Mouse (Mus musculus): ENCODE data around the gene Gpr45.
A peak's percentile ranks its signal among the peaks of the same experiment; 100 is the strongest.
"Not testable (repeated sequence)": the region's sequence is repeated elsewhere in the genome, so short reads cannot be mapped to it uniquely, and the experiment has no call there.

Gene Gpr45

DNA sequence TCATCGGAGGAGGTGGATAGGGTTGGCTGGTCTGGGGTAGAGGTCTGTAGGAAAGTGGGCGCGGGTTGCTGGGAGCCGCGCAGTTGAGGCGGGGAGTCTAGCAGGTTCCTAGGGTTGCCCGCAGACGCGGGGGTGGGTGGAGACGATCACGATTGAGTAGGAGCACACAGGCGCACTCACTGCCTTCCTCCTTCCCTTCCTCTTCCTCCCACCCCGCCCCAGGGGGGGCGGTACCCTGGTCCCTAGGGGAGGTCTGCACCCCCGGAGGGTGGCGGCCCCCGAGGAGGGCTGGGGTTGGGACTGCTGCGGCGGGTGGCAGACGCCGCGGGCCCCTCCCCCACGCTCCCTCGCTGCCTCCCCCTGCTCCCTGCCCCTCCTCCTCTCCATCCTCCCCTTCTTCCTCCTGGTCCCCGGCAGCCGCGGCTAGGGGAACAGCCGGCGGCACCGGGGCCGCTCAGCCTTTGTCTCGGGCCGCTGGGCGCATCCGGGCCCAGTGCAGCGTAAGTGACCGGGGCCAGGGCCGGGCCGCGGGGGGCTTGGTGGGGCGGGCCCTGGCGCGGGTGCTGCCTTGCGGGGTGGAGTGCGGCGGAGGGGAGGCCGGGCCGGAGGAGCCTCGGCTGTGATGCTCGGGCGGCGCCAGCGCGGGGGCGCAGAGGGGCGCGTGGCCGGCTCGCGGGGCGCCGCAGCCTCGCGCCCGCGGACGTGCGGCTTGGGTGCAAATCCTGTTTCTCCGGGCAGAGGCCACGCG, at the start of gene Gpr45:
TSS of gene Gpr45 (plus strand) at position 139 of the 748 bp plus-strand sequence.
- peak; percentile 79 for DNase-seq

DNA sequence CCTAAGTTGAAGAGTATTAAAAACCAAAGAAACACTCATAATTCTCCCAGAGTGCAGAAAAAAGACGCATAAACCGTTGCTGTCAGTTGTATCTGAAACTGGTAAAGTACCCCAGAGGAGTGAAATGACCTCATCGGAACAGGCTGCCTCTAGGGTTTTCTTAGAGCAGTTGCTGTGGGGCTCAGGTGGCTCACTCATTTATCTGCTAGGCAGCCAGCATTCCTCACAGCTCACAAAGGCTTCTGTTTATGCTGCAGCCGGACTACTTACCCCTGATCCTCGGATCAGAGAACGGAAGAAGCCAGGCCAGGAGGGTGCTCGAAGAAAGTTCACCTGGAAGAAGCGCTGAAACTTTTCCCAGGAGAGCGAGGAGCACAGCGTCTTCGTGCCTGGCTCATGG, 47.5 kb upstream of the Gpr45 start:
- DNase-seq, result no peak

DNA sequence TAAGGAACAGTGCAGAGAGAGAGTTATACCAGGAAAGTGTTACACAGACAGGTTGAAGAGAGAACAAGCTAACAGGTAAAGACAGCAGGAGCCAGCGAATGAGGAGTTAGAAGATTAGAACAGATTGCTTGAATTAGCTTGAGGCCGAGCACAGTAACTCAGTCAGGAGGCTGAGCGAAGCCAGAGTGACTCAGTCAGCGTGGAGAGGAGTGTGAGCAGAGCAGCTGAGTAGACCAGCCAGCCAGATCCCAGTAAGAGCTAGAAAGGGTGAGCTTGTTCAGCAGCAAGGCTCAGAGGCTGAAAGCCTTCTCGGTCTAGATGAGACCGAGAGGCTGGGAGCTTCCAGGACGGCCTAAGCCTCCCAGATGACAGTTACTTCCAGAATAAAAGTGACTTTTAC, 46.0 kb upstream of the Gpr45 start:
- no peak for DNase-seq

DNA sequence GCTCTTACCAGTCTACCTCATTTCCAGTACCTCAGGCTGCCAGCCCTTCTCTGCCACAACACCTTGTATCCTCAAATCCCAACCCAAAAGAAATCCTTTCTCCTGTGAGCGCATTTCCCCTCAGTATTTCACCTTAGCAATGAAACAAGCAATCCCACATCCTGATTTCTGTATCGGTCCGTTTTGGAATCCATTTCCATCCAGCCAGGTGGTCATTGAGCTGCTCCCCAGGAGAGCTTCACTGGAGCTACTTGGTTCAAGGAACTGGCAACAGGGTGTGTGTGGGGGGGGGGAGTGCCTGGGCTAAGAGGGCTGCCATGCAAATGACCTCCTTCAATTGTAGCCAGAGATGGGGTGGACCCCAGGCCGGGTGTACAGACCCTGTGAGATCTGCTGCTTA, 45.5 kb upstream of the Gpr45 start:
- DNase-seq, result no peak

DNA sequence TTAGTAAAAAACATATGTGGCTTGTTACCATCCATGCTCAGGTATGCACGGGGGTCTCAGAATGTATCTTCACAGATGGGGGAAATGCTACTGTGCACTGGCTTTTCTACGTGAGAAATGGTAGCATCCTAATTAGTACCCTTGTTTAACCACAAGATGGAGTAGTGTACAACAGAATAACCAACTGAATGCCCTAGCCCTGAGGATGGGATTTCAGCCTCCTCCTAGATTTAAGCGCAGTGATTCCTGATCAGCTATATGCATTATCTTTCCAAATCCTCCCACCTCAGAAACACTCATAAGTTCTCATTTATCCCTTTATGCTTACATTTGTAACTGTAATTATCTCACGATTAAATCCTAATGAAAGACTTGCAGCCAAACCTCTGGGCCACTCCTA, 37.6 kb upstream of the Gpr45 start:
- peak; percentile 67 for DNase-seq

DNA sequence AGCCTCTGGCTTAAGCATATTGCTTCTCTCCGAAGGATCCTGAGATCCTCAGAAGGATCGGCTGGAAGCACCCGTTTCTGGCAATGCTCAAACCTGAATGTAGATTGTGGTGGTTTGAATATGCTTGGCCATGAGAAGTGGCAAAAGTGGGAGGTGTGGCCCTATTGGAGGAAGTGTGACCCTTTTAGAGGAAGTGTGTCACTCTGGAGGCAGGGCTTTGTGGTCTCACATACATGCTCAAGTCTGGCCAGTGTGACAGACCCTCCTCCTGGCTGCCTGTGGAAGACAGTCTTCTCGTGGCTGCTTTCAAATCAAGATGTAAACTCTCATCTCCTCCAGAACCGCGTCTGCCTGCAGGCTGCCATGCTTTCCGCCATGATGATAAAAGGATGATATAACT, 36.0 kb upstream of the Gpr45 start:
- DNase-seq, result no peak

DNA sequence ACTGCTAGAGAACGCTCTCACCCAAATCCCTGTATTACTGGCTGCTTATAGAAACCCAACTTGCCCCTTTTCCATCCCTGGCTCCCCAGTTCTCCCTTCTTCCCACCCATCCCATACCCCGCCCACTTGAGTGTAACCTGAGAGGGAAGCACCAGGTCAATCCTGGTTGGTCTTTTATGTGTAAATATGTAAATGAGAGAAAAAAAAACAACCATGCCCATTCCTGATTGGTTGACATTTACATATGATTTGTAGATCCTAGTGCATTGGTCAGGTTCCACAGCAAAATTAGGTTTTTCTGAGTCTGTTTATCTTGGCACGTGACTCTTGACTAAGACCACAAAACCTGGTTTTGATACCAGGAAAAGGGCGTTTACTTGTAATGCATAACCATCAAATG, 34.8 kb upstream of the Gpr45 start:
- peak; percentile 74 for DNase-seq

DNA sequence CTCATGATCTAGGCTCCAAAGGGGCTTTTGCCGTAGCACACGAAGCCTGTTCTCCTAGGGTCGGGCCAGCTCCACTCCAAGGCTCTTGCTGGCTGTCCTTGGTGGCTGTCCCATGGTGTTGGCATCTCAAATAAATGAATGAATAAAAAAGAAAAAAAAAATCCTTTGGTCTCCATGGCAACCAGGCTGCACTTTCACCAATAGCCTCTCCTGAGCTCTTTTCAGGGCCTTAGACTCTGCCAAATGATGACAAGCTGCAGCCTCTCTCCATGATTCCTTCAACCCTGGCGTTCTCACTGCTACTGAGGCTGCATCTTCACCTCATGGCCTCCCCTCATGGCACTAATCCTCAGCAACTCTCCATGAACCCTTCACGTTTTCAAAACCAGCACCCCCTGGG, 28.7 kb upstream of the Gpr45 start:
- DNase-seq, result no peak

DNA sequence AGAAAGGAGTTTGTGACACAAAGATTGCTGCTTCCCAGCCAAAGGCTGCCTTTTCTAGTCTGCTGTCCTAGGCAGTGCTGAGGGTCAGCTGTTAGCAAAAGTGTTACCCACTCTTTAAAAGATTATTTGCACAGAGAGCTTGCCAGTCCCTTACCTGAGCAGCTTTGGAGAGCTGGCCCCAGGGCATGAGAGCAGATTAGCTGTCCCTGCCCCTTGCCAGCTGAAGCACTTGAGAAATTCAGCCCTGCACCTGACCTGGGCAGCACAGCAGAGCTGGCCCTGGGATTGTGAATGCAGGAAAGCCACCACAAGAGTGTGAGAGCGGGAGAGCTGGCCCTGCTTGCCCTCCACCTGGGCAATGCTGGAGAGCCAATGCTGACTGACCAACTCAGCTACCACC, 19.1 kb upstream of the Gpr45 start:
- DNase-seq, result no peak

DNA sequence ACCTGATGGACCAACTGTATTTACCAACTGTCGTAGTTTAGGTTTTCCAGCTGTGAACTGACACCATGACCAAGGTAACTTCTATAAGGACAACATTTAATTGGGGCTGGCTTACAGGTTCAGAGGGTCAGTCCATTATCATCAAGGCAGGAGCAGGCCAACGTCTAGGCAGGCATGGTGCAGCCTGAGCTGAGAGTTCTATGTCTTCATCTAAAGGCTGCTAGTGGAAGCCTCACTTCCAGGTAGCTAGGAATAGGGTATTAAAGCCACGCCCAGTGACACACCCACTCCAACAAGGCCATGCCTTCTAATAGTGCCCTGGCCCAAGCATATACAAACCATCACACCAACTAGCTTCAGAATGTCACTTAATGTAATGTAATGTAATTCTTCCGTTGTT, 4.2 kb upstream of the Gpr45 start:
- DNase-seq, result no peak

DNA sequence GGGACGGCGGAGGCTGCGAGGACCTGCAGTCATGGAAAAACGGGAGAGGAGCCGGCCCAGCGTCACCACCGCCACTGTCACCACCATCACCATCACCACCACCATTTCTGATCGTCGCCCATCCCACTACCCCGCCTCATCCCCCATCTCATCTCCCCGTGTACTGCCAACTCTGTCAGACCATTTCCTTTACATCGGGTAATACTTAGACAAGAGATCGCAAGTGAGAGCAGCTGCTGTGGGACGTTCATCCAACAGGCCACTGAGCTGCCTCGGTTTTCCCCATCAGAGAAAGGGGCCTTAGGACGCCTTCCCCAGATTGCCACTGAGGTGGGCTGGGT, 780 bp downstream of the Gpr45 start:
- peak; percentile 43 for DNase-seq

DNA sequence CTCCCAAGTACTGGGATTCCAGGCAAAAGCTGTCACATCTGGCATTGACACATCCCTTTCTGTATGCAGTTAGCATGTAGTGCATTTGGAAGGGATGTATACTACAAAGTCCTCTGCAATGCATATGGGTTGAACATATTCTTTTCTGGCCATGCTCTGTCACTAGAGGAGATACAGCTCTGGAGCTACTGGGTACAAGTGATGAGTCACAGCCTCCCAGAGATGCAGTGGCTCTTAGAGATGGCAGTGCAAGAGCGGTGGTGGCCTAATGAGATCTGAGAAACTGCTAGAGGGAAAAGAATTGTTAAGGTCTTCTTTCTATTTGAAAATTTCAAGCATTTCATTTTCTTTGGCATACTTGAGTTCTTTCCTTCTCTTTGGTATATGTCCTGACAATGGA, 4.2 kb downstream of the Gpr45 start:
- DNase-seq, result no peak

DNA sequence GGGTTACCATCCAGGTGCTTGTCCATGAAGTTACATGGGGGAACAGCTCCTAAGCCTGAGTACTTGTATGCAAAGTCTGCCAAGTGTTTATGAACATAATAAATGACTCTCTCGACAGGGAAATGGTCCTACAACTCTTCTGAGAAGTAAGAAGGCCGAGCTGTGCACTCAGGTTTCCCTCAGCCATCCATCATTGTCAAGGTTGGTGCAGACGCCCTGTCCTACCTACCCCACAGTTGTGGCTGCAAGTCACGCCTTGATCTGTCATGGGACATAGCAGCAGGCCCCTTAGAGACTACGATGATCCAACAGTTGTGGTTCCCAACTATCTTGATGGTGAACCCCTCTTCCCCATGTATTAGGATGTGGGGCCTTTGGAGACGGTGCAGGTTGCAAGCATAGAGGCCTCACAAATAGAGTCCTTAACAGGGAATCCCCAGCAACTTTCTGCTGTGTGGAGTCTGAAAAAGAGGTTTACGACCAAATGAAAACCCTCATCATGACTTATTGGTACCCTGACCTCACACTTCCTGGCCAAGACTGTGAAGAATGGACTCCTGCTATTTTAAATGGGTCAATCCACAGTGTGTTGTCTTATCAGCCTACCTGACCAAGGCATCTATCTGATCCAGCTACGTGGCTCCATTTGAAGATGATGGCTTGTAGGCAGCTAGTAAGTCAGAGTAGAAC, 30.6 kb downstream of the Gpr45 start:
- peak; percentile 17 for DNase-seq

DNA sequence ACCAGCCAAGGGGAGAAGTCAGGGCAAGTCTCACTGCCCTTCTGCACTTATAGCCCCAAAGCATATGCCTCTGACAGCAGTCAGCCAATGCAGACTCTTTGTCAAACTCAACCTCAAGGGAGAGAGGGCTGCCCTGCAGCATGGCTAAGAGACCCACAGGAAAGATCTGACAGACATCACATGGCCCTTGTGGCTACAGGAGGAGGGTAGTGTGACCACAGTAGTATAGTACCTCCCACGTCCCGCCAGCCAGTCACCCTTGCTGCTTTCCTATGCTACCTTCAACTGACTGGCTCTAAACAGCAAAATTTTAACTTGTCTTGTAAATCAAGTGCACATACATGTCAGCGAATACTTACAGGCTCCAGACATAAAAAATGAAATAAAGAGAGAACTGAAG, 31.4 kb downstream of the Gpr45 start:
- no peak for DNase-seq

DNA sequence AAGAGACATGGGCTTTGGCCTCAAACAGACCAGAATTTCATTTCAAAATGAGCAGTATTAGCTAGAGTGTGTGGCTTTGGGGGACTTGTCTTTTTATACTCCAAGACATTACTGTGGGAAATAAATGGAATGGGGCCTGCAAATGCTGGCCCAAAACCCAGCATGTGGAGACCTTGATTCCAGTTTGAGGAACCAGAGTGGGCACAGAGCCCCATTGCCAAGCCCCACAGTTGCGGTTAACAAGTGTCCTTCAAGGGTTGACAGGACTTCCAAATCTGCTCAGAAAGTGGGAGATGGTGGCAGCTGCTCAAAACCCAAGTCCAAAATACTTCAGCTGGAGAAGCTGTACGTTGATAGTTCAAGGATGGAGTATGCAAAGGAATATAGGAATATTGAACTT, 36.3 kb downstream of the Gpr45 start:
- DNase-seq, result no peak

DNA sequence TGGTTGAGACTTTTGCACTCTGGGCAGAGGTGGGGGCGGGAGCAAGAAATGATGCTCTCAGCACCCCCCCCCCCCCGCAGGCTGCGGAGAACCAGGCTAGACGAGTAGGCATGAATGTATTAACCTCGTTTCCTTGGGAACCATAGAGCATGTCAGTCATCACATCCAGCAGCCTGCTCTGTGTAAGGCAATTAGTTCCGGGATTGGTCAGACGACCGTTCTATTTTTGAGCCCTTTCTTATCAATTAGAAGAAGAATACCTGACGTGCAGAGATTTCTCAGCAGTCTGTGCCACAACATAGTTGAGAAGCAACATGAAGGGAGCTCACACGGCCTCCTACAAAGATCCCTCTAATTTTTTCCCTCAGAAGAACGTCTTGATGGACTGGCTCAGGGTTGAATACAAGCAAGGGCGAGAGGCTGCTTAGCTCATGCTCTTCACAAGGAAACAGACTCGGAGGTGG, 53.4 kb downstream of the Gpr45 start:
- DNase-seq, result peak; percentile 49

DNA sequence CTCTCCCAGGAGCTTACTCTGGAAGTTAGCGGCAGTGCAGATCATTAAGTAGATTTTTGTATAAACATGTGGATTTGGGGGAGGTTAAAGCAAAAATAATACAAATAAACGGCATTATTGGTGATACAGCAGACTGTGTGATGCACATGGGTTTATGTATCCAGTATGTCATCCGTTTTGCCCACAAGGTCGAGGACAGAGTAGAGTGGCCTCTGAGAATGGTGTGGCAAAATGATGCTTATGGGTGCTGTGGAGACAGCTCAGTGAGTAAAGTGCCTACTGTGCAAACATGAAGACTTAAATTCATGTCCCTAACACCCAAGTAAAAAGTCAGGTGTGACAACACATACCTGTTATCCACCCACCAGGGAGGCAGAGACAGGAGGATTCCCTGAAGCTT, 53.9 kb downstream of the Gpr45 start:
- DNase-seq, result no peak

DNA sequence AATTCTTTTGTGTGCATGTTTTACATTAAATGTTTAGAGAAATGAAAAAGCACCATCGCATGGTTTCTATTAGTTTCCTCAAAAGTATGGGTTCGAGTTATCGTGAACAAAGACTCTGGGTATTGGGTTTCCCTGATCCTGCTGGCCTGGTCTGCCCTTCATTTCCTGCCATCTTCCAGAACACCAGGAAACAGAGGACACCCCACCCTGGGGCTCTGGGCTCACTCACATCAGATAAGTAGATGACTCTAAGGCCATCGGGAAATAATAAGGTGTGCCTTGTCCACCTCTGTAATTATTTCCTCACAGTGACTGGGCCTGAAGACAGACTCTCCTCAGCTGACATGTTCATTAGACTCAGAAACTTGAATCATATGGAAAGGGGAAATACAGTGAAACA, 57.8 kb downstream of the Gpr45 start:
- peak; percentile 32 for DNase-seq

DNA sequence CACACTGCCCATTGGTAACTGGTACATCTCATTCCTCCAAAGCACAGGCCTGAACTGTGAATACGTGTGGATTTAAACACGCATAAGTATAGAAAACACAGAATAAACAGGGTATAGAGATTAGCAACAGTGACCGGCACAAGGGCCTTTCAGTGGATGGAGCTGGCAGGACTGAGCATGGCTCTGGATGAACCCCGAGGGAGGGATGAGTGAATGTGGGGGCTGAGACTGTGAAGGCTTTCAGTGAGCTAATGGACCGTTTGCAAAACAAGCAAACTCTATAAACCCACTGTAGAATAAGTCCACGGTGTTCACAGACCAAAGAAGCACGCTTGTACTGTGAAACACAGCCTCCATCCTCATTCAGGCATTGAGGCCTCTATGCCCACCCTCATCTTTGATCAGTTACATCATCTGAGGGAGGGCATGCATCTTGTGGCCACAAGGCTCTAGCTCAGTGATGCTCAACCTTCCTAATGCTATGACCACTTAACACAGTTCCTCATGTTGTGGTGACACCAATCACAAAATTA, 62.5 kb downstream of the Gpr45 start:
- DNase-seq, result not testable (repeated sequence)

DNA sequence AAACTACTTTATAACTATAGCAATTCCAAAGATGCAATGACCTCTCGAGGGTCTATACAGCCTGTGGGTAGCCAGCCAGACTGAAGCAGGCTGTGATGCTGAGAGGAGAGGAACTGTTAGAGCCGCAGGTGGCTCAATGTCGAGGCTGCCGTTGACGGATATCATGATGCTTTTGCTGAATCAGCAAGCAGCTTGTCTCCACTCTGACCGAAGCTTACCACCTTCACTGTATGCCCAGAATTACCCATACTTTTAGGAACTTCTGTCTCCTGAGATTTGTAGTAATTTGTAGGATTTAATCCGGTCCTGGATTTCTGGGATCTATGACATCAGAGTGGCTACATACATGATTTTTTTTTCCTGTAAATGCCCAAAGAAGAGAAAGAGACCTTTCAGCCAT, 83.3 kb downstream of the Gpr45 start:
- no peak for DNase-seq

DNA sequence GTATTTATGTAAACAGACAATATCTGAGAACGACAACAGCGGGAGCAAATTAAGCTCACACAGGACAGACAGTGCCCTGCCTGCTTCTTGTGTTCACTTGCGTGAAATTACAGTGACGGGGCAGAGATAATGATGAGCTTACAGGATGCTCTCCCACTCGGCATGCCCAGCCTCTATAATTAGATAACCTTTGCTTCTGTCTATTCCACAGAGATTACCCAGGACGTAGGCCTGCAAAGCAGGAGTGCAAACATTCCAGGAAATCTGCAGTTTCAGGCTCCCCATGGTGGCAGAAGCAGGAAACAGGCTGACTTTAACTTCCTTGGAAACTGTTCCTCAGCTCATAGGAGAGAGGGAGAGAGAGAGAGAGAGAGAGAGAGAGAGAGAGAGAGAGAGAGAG, 89.6 kb downstream of the Gpr45 start:
- DNase-seq, result no peak

DNA sequence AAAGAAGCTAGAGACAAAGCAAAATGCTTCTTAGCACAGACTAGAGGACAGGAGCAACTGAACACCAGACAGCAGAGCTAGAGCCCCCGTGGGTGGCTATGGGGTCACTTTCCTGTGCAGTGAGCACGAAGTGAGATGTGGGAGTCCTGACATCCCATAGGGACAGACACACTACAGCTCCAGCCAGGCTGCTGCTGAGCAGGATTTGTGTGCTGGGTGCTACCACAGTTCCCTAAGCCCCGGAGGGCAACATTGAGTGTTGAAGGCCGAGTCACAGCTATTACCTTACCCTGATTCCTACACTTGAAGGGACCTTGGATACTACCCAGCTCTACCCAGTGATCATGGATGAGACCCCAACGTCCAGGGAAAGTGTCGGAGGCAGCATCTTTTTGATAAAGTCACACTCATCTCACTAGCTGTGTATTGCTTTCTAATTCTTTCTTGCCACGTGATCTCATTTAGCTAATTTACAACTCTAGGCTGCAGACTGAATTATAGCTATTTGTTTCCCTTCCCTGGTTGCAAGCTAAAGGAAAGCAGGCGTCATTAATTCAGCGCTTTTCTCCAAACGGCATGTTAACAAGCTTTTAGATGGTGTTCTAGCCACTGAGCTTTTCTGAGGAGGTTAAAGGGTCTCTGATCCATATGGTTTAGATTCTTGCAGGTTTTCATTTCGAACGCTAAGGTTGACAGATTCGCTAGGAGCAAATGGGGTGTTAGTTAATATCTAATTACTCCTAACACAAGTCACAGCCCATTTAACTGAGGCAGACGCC, 92.7 kb downstream of the Gpr45 start:
- DNase-seq, result peak; percentile 5

DNA sequence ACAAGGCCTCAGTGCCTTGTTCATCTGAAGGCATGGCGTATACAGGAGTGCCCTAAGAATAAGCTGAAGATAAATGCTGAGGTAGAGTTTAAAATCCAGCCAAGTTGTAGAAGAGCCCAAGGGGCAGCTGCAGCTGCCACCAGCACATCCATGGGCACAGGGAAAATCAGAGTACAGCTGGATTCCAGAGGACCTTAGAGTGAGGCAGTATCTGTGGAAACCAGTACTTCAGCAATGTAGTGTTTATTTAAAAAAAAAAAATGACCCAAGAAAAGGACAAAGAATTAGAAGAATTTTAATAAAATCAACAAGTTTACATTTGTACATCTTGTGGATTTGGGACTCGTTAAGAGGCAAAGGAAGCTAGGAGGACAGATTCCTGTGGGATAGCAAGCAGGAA, 94.3 kb downstream of the Gpr45 start:
- DNase-seq, result no peak

DNA sequence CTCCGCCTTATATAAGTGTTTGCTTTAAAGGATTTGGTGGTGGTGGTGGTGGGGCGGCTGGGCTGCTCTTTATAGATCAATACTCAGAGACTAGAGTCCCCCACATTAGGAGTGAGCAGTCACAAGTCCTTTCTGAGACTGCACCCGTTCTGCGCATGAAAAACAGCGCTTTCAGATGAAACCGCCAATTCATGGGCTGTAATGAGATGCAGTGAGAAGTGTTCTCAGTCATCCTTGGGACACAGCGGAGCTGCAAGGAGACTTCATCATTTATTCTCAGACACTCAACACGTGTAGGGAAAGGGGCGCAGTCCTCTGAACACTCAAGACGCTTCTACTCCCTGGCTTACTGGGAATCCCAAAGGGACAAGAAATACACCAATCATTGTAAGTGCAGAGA, 95.1 kb downstream of the Gpr45 start:
- no peak for DNase-seq
